Mouse (Mus musculus): ENCODE measurements at regions not wholly inside any gene's neighbourhood (a gene's known extent, or its start where the extent isn't known, plus 50 kb on each side); places are given as distances from the start of the nearest gene placed in this dataset.
A peak's percentile ranks its signal among the peaks of the same experiment; 100 is the strongest.
"Not testable (repeated sequence)": the region's sequence is repeated elsewhere in the genome, so short reads cannot be mapped to it uniquely, and the experiment has no call there.

GRCm38 (mm10) chr14:45806726-45807280, 148.9 kb upstream of the Ddhd1 start:
- no peak for DNase-seq (ENCODE audit: extremely low spot score)

GRCm38 (mm10) chr14:45807767-45808166, 149.8 kb upstream of the Ddhd1 start:
- no peak for DNase-seq (ENCODE audit: extremely low spot score)

- no peak for DNase-seq (ENCODE audit: extremely low spot score)
Measured at GRCm38 (mm10) chr14:45809491-45809890, 151.5 kb upstream of the Ddhd1 start.

- DNase-seq (ENCODE audit: extremely low spot score) = no peak
Measured at GRCm38 (mm10) chr14:45810101-45810500, 152.2 kb upstream of the Ddhd1 start.

GRCm38 (mm10) chr14:45810630-45811029, 152.7 kb upstream of the Ddhd1 start:
- DNase-seq (ENCODE audit: extremely low spot score) = no peak

- no peak for DNase-seq (ENCODE audit: extremely low spot score)
Measured at GRCm38 (mm10) chr14:45815598-45815997, 157.7 kb upstream of the Ddhd1 start.

GRCm38 (mm10) chr14:45816611-45817010, 158.7 kb upstream of the Ddhd1 start:
- DNase-seq (ENCODE audit: extremely low spot score) = not testable (repeated sequence)

GRCm38 (mm10) chr14:45817756-45818155, 159.8 kb upstream of the Ddhd1 start:
- no peak for DNase-seq (ENCODE audit: extremely low spot score)

GRCm38 (mm10) chr14:45824601-45825000, 166.7 kb upstream of the Ddhd1 start:
- no peak for DNase-seq (ENCODE audit: extremely low spot score)

GRCm38 (mm10) chr14:45826023-45826422, 168.1 kb upstream of the Ddhd1 start:
- no peak for DNase-seq (ENCODE audit: extremely low spot score)

- DNase-seq (ENCODE audit: extremely low spot score) = no peak
Measured at GRCm38 (mm10) chr14:45827096-45827495, 169.2 kb upstream of the Ddhd1 start.

- no peak for DNase-seq (ENCODE audit: extremely low spot score)
Measured at GRCm38 (mm10) chr14:45830457-45830856, 172.5 kb upstream of the Ddhd1 start.

- DNase-seq (ENCODE audit: extremely low spot score) = no peak
Measured at GRCm38 (mm10) chr14:45837039-45837438, 179.1 kb upstream of the Ddhd1 start.

- no peak for DNase-seq (ENCODE audit: extremely low spot score)
Measured at GRCm38 (mm10) chr14:45843829-45844228, 185.9 kb upstream of the Ddhd1 start.

GRCm38 (mm10) chr14:45850588-45850987, 192.6 kb upstream of the Ddhd1 start:
- no peak for DNase-seq (ENCODE audit: extremely low spot score)

- peak; percentile 65 for DNase-seq (ENCODE audit: extremely low spot score)
Measured at GRCm38 (mm10) chr14:45878428-45878827, 220.5 kb upstream of the Ddhd1 start.

GRCm38 (mm10) chr14:45920783-45921182, 262.8 kb upstream of the Ddhd1 start:
- DNase-seq (ENCODE audit: extremely low spot score) = peak; percentile 41

- no peak for DNase-seq (ENCODE audit: extremely low spot score)
Measured at GRCm38 (mm10) chr14:45943581-45943980, 285.6 kb upstream of the Ddhd1 start.

GRCm38 (mm10) chr14:45944101-45944500, 286.2 kb upstream of the Ddhd1 start:
- no peak for DNase-seq (ENCODE audit: extremely low spot score)

GRCm38 (mm10) chr14:45944506-45944905, 286.6 kb upstream of the Ddhd1 start:
- DNase-seq (ENCODE audit: extremely low spot score) = no peak

- peak; percentile 50 for DNase-seq (ENCODE audit: extremely low spot score)
Measured at GRCm38 (mm10) chr14:45956624-45957023, 298.7 kb upstream of the Ddhd1 start.

- no peak for DNase-seq (ENCODE audit: extremely low spot score)
Measured at GRCm38 (mm10) chr14:45962474-45962873, 304.5 kb upstream of the Ddhd1 start.

GRCm38 (mm10) chr14:45964043-45964442, 306.1 kb upstream of the Ddhd1 start:
- DNase-seq (ENCODE audit: extremely low spot score) = no peak

GRCm38 (mm10) chr14:45983206-45983857, 325.4 kb upstream of the Ddhd1 start:
- DNase-seq (ENCODE audit: extremely low spot score) = no peak

Measured in embryo, embryonic 9.5 days (tissue).